Mouse (Mus musculus) heart, adult 2 months (tissue): ENCODE data around the gene Gm10645.

Experiments
- CTCF ChIP-seq: fragments of 200-600 bp; IDR thresholded peaks from 2 replicates; pipeline ENCODE4 v1.8.1; 2022; ENCODE audit warnings: antibody characterized with exemption, mild to moderate bottlenecking, moderate library complexity
- EP300 ChIP-seq: fragments of 200-500 bp; IDR thresholded peaks from 2 replicates; pipeline ENCODE4 v1.6.1; 2011; ENCODE audit warnings: low read depth, low read length, control low read depth; ENCODE audit not compliant: insufficient read depth
- POLR2A ChIP-seq: fragments of 200-500 bp; IDR thresholded peaks from 2 replicates; pipeline ENCODE4 v1.6.1; 2011; ENCODE audit warnings: mild to moderate bottlenecking, low read depth, low read length, control low read depth; ENCODE audit not compliant: insufficient read depth

GRCm38 (mm10) chr8:83210676-83211075, 44.7 kb upstream of the Gm10645 start:
- TF ChIP-seq CTCF: no peak
- TF ChIP-seq POLR2A: no peak
- TF ChIP-seq EP300: no peak
